Mouse (Mus musculus): ENCODE data around the gene Retreg3. TPM values are rescaled to one million over a fixed set of nuclear protein-coding genes. Genes with fewer than 3 reads are reported as not detected.
A peak's percentile ranks its signal among the peaks of the same experiment; 100 is the strongest.
"Not testable (repeated sequence)": the region's sequence is repeated elsewhere in the genome, so short reads cannot be mapped to it uniquely, and the experiment has no call there.

Retreg3 gene
- polyA plus RNA-seq, 1 experiment from 2014 or later, result 21.8 TPM

- Histone ChIP-seq H3K4me3 (no peak overlapping the region), H3K9ac (no peak overlapping the region), H3K4me2 (no peak overlapping the region), H3K4me1 (peaks cover 3% of the 10 kb centered on the region), H3K27me3 (no peaks in the 10 kb centered on the region), H3K36me3 (peaks cover 17% of the 10 kb centered on the region), H3K27ac (0 out of 2 replicates have a peak overlapping the region, but pooled peaks have one; percentile 15), H3K9me3 (no peaks in the 10 kb centered on the region)
- no peak for ATAC-seq (ENCODE audit: borderline replicate concordance, extremely low read depth, low FRiP score, low TSS enrichment)
- WGBS, result 37% methylated on average over 18 of the region's 18 CpGs
Measured at GRCm38 (mm10) chr11:101130056-101130756, 10.5 kb upstream of the Retreg3 start.

GRCm38 (mm10) chr11:101128996-101129577 is 9.4 kb upstream of the Retreg3 start:
- Histone ChIP-seq H3K4me2 (no peak overlapping the region), H3K4me3 (no peak overlapping the region), H3K4me1 (peaks cover 3% of the 10 kb centered on the region), H3K9me3 (no peaks in the 10 kb centered on the region), H3K27ac (no peak overlapping the region), H3K36me3 (peaks cover 17% of the 10 kb centered on the region), H3K9ac (no peak overlapping the region), H3K27me3 (no peaks in the 10 kb centered on the region)
- WGBS, result 78% methylated on average over 11 of the region's 11 CpGs
- ATAC-seq (ENCODE audit: borderline replicate concordance, extremely low read depth, low FRiP score, low TSS enrichment), result no peak

- Histone ChIP-seq H3K9ac (no peak overlapping the region), H3K4me1 (peaks cover 3% of the 10 kb centered on the region), H3K27me3 (no peaks in the 10 kb centered on the region), H3K36me3 (peaks cover 32% of the 10 kb centered on the region), H3K4me3 (no peak overlapping the region), H3K9me3 (no peaks in the 10 kb centered on the region), H3K4me2 (no peak overlapping the region), H3K27ac (no peak overlapping the region)
- WGBS, result 100% methylated on average over 1 of the region's 1 CpGs
- no peak for ATAC-seq (ENCODE audit: borderline replicate concordance, extremely low read depth, low FRiP score, low TSS enrichment)
Measured at GRCm38 (mm10) chr11:101127075-101127474, 7.4 kb upstream of the Retreg3 start.

- not testable (repeated sequence) for H3K9me3 ChIP-seq; H3K27ac ChIP-seq; H3K4me2 ChIP-seq; H3K4me3 ChIP-seq; ATAC-seq (ENCODE audit: borderline replicate concordance, extremely low read depth, low FRiP score, low TSS enrichment); H3K9ac ChIP-seq; H3K27me3 ChIP-seq
- H3K36me3 ChIP-seq, result peaks cover 32% of the 10 kb centered on the region
- peaks cover 16% of the 10 kb centered on the region for H3K4me1 ChIP-seq
- WGBS, result 96% methylated on average over 9 of the region's 9 CpGs
Measured at GRCm38 (mm10) chr11:101125008-101125407, 5.3 kb upstream of the Retreg3 start.

- not testable (repeated sequence) for H3K9me3 ChIP-seq; H3K4me3 ChIP-seq; H3K27ac ChIP-seq; H3K27me3 ChIP-seq; H3K9ac ChIP-seq; H3K4me2 ChIP-seq; ATAC-seq (ENCODE audit: borderline replicate concordance, extremely low read depth, low FRiP score, low TSS enrichment)
- WGBS, result 87% methylated on average over 8 of the region's 8 CpGs
- Histone ChIP-seq H3K36me3 (peaks cover 32% of the 10 kb centered on the region), H3K4me1 (peaks cover 15% of the 10 kb centered on the region)
Measured at GRCm38 (mm10) chr11:101124494-101124893, 4.8 kb upstream of the Retreg3 start.

GRCm38 (mm10) chr11:101120545-101121188 is 974 bp upstream of the Retreg3 start:
- H3K9me3 ChIP-seq, result no peaks in the 10 kb centered on the region
- no peaks in the 10 kb centered on the region for H3K27me3 ChIP-seq
- WGBS, result 14% methylated on average over 19 of the region's 19 CpGs
- peaks cover 19% of the 10 kb centered on the region for H3K36me3 ChIP-seq
- peak overlapping the region; percentile 84 for H3K4me3 ChIP-seq
- H3K4me1 ChIP-seq, result peaks cover 30% of the 10 kb centered on the region
- ATAC-seq (ENCODE audit: borderline replicate concordance, extremely low read depth, low FRiP score, low TSS enrichment), result no peak
- peak overlapping the region; percentile 93 for H3K27ac ChIP-seq
- peak overlapping the region; percentile 81 for H3K9ac ChIP-seq
- H3K4me2 ChIP-seq, result peak overlapping the region; percentile 89

- WGBS, result 1% methylated on average over 36 of the region's 39 CpGs
- Histone ChIP-seq H3K9ac (peak overlapping the region; percentile 87), H3K27me3 (no peaks in the 10 kb centered on the region), H3K4me3 (peak overlapping the region; percentile 84), H3K27ac (peak overlapping the region; percentile 88), H3K4me1 (peaks cover 30% of the 10 kb centered on the region), H3K9me3 (no peaks in the 10 kb centered on the region), H3K4me2 (peak overlapping the region; percentile 89), H3K36me3 (peaks cover 14% of the 10 kb centered on the region)
- peak; percentile 80 for ATAC-seq (ENCODE audit: borderline replicate concordance, extremely low read depth, low FRiP score, low TSS enrichment)
Measured at GRCm38 (mm10) chr11:101119131-101119760, 447 bp downstream of the Retreg3 start.

- peak overlapping the region; percentile 89 for H3K4me2 ChIP-seq
- no peak overlapping the region for H3K27ac ChIP-seq
- no peaks in the 10 kb centered on the region for H3K27me3 ChIP-seq
- no peak for ATAC-seq (ENCODE audit: borderline replicate concordance, extremely low read depth, low FRiP score, low TSS enrichment)
- H3K9me3 ChIP-seq, result no peaks in the 10 kb centered on the region
- peak overlapping the region; percentile 87; the same call in 1 of the 2 replicates for H3K9ac ChIP-seq
- H3K36me3 ChIP-seq, result peaks cover 11% of the 10 kb centered on the region
- WGBS, result 18% methylated on average over 4 of the region's 4 CpGs
- H3K4me3 ChIP-seq, result peak overlapping the region; percentile 84
- H3K4me1 ChIP-seq, result peaks cover 30% of the 10 kb centered on the region
Measured at GRCm38 (mm10) chr11:101118105-101118504, 1.6 kb downstream of the Retreg3 start.

GRCm38 (mm10) chr11:101115564-101115963 is 4.1 kb downstream of the Retreg3 start:
- 0 out of 2 replicates have a peak, but pooled peaks cover 7% of the 10 kb centered on the region for H3K36me3 ChIP-seq
- H3K4me2 ChIP-seq, result no peak overlapping the region
- H3K4me1 ChIP-seq, result peaks cover 17% of the 10 kb centered on the region
- no peaks in the 10 kb centered on the region for H3K27me3 ChIP-seq
- 88% methylated on average over 2 of the region's 2 CpGs for WGBS
- no peak overlapping the region for H3K27ac ChIP-seq
- no peak overlapping the region for H3K9ac ChIP-seq
- no peak overlapping the region for H3K4me3 ChIP-seq
- no peaks in the 10 kb centered on the region for H3K9me3 ChIP-seq
- ATAC-seq (ENCODE audit: borderline replicate concordance, extremely low read depth, low FRiP score, low TSS enrichment), result no peak

- Histone ChIP-seq H3K4me3 (no peak overlapping the region), H3K4me1 (peaks cover 4% of the 10 kb centered on the region; the same call in 1 of the 2 replicates), H3K27me3 (no peaks in the 10 kb centered on the region), H3K9ac (no peak overlapping the region), H3K4me2 (no peak overlapping the region), H3K9me3 (no peaks in the 10 kb centered on the region), H3K27ac (no peak overlapping the region), H3K36me3 (0 out of 2 replicates have a peak, but pooled peaks cover 7% of the 10 kb centered on the region)
- WGBS, result 90% methylated on average over 3 of the region's 3 CpGs
- ATAC-seq (ENCODE audit: borderline replicate concordance, extremely low read depth, low FRiP score, low TSS enrichment), result no peak
Measured at GRCm38 (mm10) chr11:101112186-101112585, 7.5 kb downstream of the Retreg3 start.

- H3K4me2 ChIP-seq, result no peak overlapping the region
- no peak for ATAC-seq (ENCODE audit: borderline replicate concordance, extremely low read depth, low FRiP score, low TSS enrichment)
- H3K27me3 ChIP-seq, result no peaks in the 10 kb centered on the region
- no peaks in the 10 kb centered on the region for H3K4me1 ChIP-seq
- 87% methylated on average over 4 of the region's 4 CpGs for WGBS
- H3K27ac ChIP-seq, result no peak overlapping the region
- no peak overlapping the region for H3K9ac ChIP-seq
- H3K9me3 ChIP-seq, result no peaks in the 10 kb centered on the region
- 0 out of 2 replicates have a peak, but pooled peaks cover 7% of the 10 kb centered on the region for H3K36me3 ChIP-seq
- H3K4me3 ChIP-seq, result no peak overlapping the region
Measured at GRCm38 (mm10) chr11:101111178-101111577, 8.5 kb downstream of the Retreg3 start.
